Mouse (Mus musculus) heart, embryonic 11.5 days (tissue): ENCODE measurements at regions not wholly inside any gene's neighbourhood (a gene's known extent, or its start where the extent isn't known, plus 50 kb on each side); places are given as distances from the start of the nearest gene placed in this dataset.

ENCODE experiments used
- ATAC-seq: fragments of 200-750 bp; cut with Nextera tagmentation; replicated peaks from 2 replicates; pipeline ENCODE4 v1.8.0; 2017; ENCODE audit warnings: moderate library complexity; ENCODE audit not compliant: insufficient number of reproducible peaks, low FRiP score, low TSS enrichment
- H3K27ac ChIP-seq: fragments of 300-500 bp; sonication (generic); 2 replicates; pipeline ENCODE4 v1.5.1; 2014; ENCODE audit warnings: mild to moderate bottlenecking, low read depth, low read length
- H3K27me3 ChIP-seq: fragments of 300-500 bp; sonication (generic); 2 replicates; pipeline ENCODE4 v1.6.1; 2014; ENCODE audit warnings: mild to moderate bottlenecking, low read length, mixed read lengths; ENCODE audit not compliant: control insufficient read depth, insufficient read depth
- H3K36me3 ChIP-seq: fragments of 300-500 bp; sonication (generic); 2 replicates; pipeline ENCODE4 v1.6.1; 2014; ENCODE audit warnings: mild to moderate bottlenecking, low read length, moderate library complexity, mixed read lengths; ENCODE audit not compliant: control insufficient read depth, insufficient read depth
- H3K4me1 ChIP-seq: fragments of 300-500 bp; sonication (generic); 2 replicates; pipeline ENCODE4 v1.6.1; 2014; ENCODE audit warnings: low read length; ENCODE audit not compliant: control insufficient read depth, insufficient read depth
- H3K4me2 ChIP-seq: fragments of 300-500 bp; sonication (generic); 2 replicates; pipeline ENCODE4 v1.6.1; 2014; ENCODE audit warnings: mild to moderate bottlenecking, moderate library complexity
- H3K4me3 ChIP-seq: fragments of 300-500 bp; sonication (generic); 2 replicates; pipeline ENCODE4 v1.5.1; 2014; ENCODE audit warnings: low read depth, low read length
- H3K9ac ChIP-seq: fragments of 300-500 bp; sonication (generic); 2 replicates; pipeline ENCODE4 v1.6.1; 2014; ENCODE audit warnings: mild to moderate bottlenecking, low read depth, low read length, moderate library complexity
- H3K9me3 ChIP-seq: fragments of 300-500 bp; sonication (generic); replicated peaks from 2 replicates; pipeline ENCODE4 v1.6.1; 2016; ENCODE audit warnings: low read length; ENCODE audit not compliant: control insufficient read depth
- WGBS: fragments of 180-500 bp; shearing (Covaris S2); extraction: QIAGEN DNeasy Blood & Tissue Kit; methylation state at CpG from one replicate; pipeline ENCODE4 v1.1.7; 2014; ENCODE audit not compliant: insufficient replicate concordance; 5-methylcytosine and 5-hydroxymethylcytosine counted together

- Histone ChIP-seq H3K4me1 (no peaks in the 10 kb centered on the region), H3K27me3 (no peaks in the 10 kb centered on the region)
- WGBS: 68% methylated on average over 5 of the region's 5 CpGs
Measured at GRCm38 (mm10) chr3:144310748-144311147, 105.7 kb upstream of the Lmo4 start.

GRCm38 (mm10) chr3:144308616-144309015, 103.6 kb upstream of the Lmo4 start:
- H3K4me3 ChIP-seq: no peak overlapping the region
- H3K27ac ChIP-seq: no peak overlapping the region
- no peaks in the 10 kb centered on the region for H3K27me3 ChIP-seq
- H3K4me1 ChIP-seq: no peaks in the 10 kb centered on the region
- no peaks in the 10 kb centered on the region for H3K36me3 ChIP-seq
- no peaks in the 10 kb centered on the region for H3K9me3 ChIP-seq
- ATAC-seq: no peak
- WGBS: 81% methylated on average over 4 of the region's 4 CpGs
- no peak overlapping the region for H3K9ac ChIP-seq
- H3K4me2 ChIP-seq: no peak overlapping the region

More at GRCm38 (mm10) chr3:144310748-144311147, 105.7 kb upstream of the Lmo4 start:
- no peak overlapping the region for H3K4me2 ChIP-seq
- H3K4me3 ChIP-seq: no peak overlapping the region
- no peak for ATAC-seq
- H3K9me3 ChIP-seq: no peaks in the 10 kb centered on the region
- H3K36me3 ChIP-seq: no peaks in the 10 kb centered on the region
- H3K27ac ChIP-seq: no peak overlapping the region
- H3K9ac ChIP-seq: no peak overlapping the region

- Histone ChIP-seq H3K27me3 (no peaks in the 10 kb centered on the region), H3K9ac (no peak overlapping the region), H3K9me3 (no peaks in the 10 kb centered on the region), H3K4me2 (no peak overlapping the region), H3K27ac (no peak overlapping the region), H3K4me1 (no peaks in the 10 kb centered on the region), H3K4me3 (no peak overlapping the region), H3K36me3 (no peaks in the 10 kb centered on the region)
- ATAC-seq: no peak
- 83% methylated on average over 3 of the region's 3 CpGs for WGBS
Measured at GRCm38 (mm10) chr3:144307557-144307956, 102.5 kb upstream of the Lmo4 start.

- Histone ChIP-seq H3K9me3 (no peaks in the 10 kb centered on the region), H3K4me1 (no peaks in the 10 kb centered on the region), H3K4me2 (no peak overlapping the region), H3K36me3 (no peaks in the 10 kb centered on the region), H3K9ac (no peak overlapping the region), H3K4me3 (no peak overlapping the region), H3K27me3 (no peaks in the 10 kb centered on the region), H3K27ac (no peak overlapping the region)
- ATAC-seq: no peak
- WGBS: 70% methylated on average over 4 of the region's 4 CpGs
Measured at GRCm38 (mm10) chr3:144305456-144305855, 100.4 kb upstream of the Lmo4 start.

GRCm38 (mm10) chr3:144304924-144305323, 99.9 kb upstream of the Lmo4 start:
- WGBS: 66% methylated on average over 4 of the region's 4 CpGs
- H3K4me1 ChIP-seq: no peaks in the 10 kb centered on the region
- no peaks in the 10 kb centered on the region for H3K36me3 ChIP-seq
- H3K27me3 ChIP-seq: no peaks in the 10 kb centered on the region
- H3K9ac ChIP-seq: no peak overlapping the region
- H3K4me2 ChIP-seq: no peak overlapping the region
- H3K4me3 ChIP-seq: no peak overlapping the region
- no peak overlapping the region for H3K27ac ChIP-seq
- no peak for ATAC-seq
- H3K9me3 ChIP-seq: no peaks in the 10 kb centered on the region

- WGBS: 71% methylated on average over 3 of the region's 3 CpGs
- Histone ChIP-seq H3K27ac (no peak overlapping the region), H3K4me3 (no peak overlapping the region), H3K9me3 (no peaks in the 10 kb centered on the region), H3K4me2 (no peak overlapping the region), H3K36me3 (no peaks in the 10 kb centered on the region), H3K27me3 (no peaks in the 10 kb centered on the region), H3K9ac (no peak overlapping the region), H3K4me1 (no peaks in the 10 kb centered on the region)
- ATAC-seq: no peak
Measured at GRCm38 (mm10) chr3:144302626-144303025, 97.6 kb upstream of the Lmo4 start.

GRCm38 (mm10) chr3:144301068-144301467, 96.0 kb upstream of the Lmo4 start:
- H3K4me1 ChIP-seq: no peaks in the 10 kb centered on the region
- no peaks in the 10 kb centered on the region for H3K27me3 ChIP-seq
- no peaks in the 10 kb centered on the region for H3K36me3 ChIP-seq
- no peak overlapping the region for H3K4me2 ChIP-seq
- no peak for ATAC-seq
- H3K27ac ChIP-seq: no peak overlapping the region
- H3K4me3 ChIP-seq: no peak overlapping the region
- no peaks in the 10 kb centered on the region for H3K9me3 ChIP-seq
- no peak overlapping the region for H3K9ac ChIP-seq
- 64% methylated on average over 3 of the region's 3 CpGs for WGBS

- H3K27ac ChIP-seq: no peak overlapping the region
- ATAC-seq: no peak
- no peaks in the 10 kb centered on the region for H3K9me3 ChIP-seq
- no peaks in the 10 kb centered on the region for H3K4me1 ChIP-seq
- H3K9ac ChIP-seq: no peak overlapping the region
- H3K4me2 ChIP-seq: no peak overlapping the region
- H3K4me3 ChIP-seq: no peak overlapping the region
- no peaks in the 10 kb centered on the region for H3K36me3 ChIP-seq
- H3K27me3 ChIP-seq: no peaks in the 10 kb centered on the region
- WGBS: 86% methylated on average over 5 of the region's 5 CpGs
Measured at GRCm38 (mm10) chr3:144299239-144299638, 94.2 kb upstream of the Lmo4 start.

- no peak for ATAC-seq
- Histone ChIP-seq H3K27me3 (no peaks in the 10 kb centered on the region), H3K36me3 (no peaks in the 10 kb centered on the region), H3K27ac (no peak overlapping the region), H3K9me3 (no peaks in the 10 kb centered on the region), H3K4me1 (no peaks in the 10 kb centered on the region), H3K4me2 (no peak overlapping the region), H3K4me3 (no peak overlapping the region), H3K9ac (no peak overlapping the region)
- 80% methylated on average over 3 of the region's 3 CpGs for WGBS
Measured at GRCm38 (mm10) chr3:144289489-144289888, 84.5 kb upstream of the Lmo4 start.
